Mouse (Mus musculus) spleen, postnatal 36 days (tissue): ENCODE results near the gene Pax3.

ENCODE experiments used
- DNase-seq, 2 experiments: peaks; one replicate each; pipeline ENCODE4 v3.0.0; 2022; ENCODE audit warnings: low spot score in 2 of 2, mixed read lengths in 1 of 2

The Pax3 gene

DNA sequence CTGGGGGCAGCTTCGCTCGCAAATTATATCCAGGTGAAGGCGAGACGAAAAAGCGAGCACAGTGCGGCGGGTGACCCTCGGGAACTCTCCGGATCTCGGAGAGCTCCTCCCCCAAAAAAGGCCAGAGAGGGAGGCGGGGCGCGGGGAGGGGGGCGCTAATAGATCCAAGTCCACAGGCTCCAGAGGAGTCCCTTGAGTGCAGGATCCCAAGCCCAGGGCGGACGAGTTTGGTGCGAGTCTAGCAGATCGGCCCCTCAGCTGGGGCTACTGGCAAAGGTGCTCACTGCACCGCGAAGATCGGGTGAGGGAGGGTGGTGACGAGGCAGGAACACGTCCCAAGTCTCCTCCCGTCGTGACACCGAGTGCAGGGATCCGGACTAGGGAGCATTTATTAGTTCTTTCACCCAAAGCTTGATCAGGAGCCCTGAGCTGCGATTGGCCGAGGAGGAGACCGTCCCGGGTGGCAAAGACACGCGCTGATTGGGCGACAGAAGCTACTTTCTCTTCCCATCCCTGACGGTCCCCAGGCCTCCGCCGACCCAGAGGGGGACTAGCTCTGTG is at the start of gene Pax3:
Gene Pax3 (minus strand): TSS at position 384 of the 561 bp plus-strand sequence.
- no peak for DNase-seq

DNA sequence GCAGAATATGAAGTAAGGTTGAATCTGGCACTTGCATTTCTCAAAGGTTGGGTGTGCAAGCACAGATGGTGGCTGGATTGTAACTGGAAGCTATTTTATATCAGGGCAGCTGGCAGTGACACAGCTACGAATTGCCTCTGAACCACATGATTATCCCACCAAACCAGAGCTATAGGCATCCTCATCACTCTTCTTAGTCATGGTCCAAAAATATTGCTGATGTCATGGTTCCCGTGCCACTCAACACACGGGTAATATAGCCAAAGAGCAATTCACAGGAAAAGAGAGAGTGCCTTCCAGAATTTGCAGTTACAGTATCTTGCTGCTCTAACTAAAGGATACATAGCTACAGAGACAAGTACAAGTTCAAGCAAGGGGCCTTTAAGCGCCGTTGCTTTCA is 37.4 kb upstream of the Pax3 start:
- no peak for DNase-seq

- no peak for DNase-seq
Observed at GRCm38 (mm10) chr1:78231901-78232546, 35.1 kb upstream of the Pax3 start.

DNA sequence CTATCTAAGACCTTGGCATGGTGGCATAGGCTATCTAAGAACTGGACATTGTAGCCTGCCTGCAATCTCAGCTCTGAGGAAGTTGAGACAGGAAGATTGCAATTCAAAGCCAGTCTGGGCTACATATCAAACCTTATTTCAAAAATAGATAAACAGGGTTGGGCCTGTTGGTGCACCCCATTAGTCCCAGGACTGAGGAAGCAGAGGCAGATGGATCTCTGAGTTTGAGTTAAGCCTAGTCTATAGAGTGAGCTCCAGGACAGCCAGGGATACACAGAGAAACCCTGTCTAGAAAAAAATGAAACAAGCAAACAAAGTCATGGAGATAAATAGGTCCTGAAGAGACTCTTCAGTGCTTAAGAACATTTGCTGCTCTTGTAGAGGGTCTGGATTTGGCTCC is 32.9 kb upstream of the Pax3 start:
- DNase-seq, result no peak

GRCm38 (mm10) chr1:78228771-78229170 is 31.8 kb upstream of the Pax3 start:
- no peak for DNase-seq

- DNase-seq, result no peak
Observed at GRCm38 (mm10) chr1:78218057-78218780, 21.3 kb upstream of the Pax3 start.

DNA sequence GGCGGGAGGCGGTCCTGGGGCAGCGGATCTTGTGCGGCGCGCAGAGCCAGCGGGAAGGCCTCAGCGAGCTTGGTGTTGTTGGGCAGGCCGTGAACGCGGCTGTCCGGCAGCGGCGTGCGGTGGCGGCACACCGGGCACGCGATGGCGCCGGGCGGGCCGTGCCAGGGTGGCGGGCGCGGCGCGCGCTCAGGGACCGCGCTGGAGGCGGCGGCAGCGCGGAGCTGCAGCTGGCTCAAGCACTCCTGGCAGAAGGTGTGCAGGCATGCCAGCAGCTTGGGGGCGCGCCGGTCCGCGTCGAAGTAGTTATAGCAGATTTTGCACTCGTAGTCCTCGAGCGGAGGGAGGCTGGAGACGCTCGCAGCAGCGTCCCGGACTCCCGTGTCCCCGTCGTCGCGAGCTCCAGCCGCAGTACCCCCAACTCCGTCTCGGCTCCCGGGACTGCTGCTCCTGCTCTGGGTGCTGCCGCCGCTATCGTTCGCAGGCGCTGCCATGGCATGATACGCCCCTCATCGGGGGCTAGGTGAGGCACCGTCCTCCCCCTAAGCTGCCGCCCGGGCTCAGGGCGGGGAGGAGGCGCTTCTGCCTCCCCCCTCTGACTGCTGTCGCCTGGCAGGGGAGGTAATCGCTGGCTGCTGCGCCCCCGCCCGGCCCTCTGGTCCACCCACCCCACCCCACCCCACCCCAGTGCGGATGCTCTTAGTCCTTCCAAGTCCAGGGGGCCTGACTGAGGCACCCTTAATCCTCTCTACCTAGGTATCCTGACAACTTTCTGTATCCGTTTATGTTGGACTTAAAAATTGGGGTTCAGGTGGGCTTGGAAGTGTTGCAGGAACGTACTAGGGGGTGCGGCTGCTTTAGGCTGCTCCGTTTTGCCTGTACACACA is 20.5 kb upstream of the Pax3 start:
- DNase-seq, result no peak

DNA sequence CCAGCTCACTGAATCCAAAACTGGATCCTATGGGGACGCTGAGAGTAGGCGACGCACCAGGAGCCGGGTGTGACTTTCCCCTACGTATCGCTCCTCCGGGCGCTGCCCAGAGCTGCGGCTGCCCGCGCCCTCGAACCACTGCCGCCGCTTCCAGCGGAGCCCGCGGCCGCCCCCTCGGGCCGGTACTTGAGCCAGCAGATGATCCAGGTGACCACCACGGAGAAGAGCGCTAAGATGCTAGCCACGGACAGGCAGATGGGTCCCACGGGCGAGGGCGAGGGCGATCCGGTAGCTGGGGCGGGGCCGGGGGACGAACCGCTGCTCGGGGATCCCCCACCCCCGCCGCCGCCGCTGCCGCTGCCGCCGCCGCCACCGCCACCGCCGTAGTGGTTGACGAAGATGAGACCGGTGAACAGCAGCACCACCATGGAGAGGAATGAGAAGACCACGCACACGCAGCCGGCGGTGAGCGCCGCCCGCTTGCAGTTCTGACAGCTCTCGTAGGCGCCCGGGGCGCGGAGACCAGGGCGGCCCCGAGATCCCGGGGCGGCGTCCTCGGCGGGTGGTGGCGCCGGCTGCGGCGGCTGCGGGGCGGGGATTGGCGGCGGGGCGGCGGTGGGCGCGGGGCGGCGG is 19.7 kb upstream of the Pax3 start:
- no peak for DNase-seq

GRCm38 (mm10) chr1:78215749-78216508 is 19.0 kb upstream of the Pax3 start:
- DNase-seq, result no peak

DNA sequence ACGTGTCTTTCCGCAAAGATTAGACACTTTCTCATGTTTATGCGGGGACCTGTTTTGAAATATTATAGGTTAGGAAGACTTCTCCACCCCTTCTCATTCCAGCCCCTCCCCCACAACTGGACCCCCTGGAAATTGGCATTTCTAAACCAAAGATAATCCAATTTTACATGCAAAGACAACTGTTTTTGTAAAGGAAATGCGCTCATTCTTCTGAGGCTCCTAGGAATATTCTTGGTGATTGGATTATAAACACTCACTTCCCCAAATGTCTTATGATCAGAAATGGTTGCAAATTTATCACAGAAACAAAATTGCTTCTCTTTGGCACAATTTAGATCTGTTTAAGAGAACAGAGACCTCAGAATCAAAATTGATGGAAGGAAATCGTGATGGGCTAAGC is 14.1 kb upstream of the Pax3 start:
- DNase-seq, result no peak

DNA sequence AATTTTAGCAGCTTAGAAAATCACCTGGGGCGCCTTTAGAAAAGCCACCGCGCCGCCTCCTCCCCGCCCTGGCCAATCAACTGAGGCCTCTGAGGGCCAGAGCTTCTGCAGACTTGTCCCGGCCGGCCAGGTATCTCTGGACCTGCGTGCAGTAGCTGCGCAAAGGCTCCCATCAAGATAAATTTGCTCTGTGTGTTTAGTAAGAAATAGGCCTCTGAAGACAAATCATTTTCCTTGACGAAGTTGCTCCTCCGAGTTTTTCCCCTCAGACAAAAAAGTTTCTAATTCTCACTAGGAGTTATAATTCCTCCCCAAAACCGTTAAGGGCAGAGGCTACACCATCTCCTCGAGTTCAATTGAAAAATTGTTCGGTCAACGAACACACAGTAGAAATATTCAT is 13.6 kb upstream of the Pax3 start:
- no peak for DNase-seq

DNA sequence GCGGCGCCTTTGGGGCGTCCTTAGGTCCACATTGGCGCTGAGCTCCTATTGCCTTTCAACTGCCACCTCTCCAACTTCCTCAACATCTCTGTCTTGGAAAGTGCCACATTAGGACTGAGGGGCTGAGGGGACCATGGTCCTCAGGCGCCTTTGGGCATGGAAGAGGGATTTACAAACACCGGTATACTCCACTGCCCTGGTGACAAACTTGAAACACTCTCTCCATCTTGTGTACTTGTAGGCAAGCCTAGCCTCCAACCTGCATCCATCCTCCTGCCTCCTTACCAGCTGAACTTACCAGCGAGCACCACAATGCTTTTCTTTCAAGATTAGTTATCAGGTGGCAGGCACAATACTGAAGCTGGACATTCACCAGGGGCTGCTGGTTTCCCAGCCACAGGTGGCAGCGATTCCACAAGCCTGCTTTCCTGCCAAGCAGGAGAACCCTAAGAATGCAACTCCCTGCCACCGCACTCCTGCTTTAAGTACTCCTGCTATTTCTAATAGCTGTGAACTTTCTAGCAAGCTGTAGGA is 11.4 kb upstream of the Pax3 start:
- DNase-seq, result no peak

GRCm38 (mm10) chr1:78204341-78204740 is 7.4 kb upstream of the Pax3 start:
- DNase-seq, result no peak

DNA sequence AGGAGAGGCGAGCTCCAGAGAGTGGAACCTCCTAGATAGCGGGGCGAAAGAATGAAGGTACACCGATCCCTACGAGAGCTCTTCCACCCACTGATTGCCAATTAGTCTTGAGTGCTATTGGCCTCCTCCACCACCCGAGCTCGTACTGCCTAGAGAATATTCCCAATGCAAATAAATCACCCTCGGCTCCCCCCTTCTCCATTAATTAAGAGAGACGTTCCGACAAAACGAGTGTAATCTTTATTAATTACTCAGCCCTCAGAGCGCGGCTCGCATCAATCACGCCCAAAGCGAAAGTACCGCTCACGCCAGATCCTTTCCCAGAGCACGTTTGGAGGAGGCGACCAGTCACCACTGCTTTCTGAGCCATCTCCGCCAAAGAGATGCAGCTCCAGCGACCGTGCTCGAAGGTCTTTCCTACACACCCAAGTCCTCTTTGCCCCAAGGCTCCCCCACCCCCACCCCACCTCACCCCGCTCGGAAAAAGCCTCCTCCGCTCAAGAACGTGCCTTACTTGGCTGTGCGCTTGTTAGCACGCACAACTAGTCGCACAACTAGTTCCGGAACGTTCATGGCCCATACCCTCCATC is 6.8 kb upstream of the Pax3 start:
- DNase-seq, result no peak

DNA sequence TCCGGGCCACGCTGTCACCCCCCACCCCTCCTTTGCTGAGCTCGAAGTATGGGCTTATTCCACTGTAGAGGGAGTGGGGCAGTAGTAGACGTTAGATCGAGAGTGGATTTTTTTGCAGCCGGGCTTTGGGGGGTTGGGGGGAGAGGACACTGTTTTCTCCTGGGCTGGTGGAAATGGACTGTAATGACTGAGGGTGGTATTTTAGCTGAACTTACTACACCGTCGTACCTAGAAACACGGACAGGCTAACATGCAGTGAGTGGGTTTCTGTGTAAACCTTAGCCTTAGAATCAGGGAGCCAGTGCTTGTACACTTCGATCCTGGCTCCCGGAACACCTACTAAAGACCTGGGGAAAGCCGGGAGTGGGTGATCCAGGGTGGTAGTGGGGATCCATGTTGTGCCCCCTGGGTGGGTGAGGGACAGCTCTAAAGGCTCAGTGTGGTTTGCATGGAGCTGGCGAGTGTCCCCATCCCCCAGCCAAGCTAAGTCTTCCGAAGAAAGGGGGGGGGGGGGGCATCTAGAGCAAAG is 6.2 kb upstream of the Pax3 start:
- no peak for DNase-seq

DNA sequence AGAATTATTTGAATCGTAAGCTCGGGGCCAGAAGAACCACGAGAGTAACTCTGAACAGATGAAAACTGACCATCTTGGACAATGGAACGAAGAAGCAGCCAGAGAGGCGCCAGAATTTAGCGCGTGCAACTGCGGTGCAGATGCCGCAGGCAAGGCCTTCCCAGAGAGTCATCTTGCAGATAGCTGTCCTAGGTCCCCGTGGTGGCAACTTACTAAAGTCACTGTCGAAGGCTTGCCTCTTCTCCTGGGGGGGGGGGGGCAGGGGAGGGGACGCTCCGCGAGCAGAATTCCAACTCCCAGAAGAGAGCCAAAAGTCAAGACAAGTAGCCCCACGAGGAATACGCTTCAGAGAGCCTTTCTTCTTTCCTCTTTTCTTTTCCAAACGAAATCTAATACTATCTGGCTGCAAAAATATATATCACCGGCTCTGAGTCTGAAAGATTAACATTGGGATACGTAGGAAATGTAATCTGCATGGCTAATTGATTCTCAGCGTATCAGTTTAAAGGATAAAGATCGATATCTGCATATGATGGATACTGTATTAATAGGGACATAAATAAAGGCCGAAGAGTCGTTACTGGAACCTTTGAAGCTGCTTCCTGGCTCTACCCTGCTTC is 5.6 kb upstream of the Pax3 start:
- no peak for DNase-seq

- no peak for DNase-seq
Observed at GRCm38 (mm10) chr1:78201251-78202010, 4.5 kb upstream of the Pax3 start.

DNA sequence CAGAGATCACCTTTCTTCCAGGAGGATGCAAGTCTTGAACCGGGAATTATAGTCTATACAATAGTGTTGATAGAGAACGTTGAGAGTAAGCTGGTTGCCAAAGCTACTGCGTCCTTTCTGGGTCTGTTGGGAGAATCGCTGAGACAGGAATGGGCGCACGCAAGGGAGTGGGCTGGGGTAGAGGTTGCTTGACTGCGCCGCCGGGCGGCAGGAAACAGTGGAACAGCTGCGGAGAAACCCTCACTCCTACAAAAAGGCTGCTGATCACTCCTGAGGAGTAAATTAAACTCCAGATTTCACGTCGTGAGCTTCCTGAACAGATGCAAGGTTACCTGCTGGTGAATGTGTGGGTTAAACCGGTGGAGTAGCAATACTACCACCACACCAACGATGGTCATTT is 3.3 kb upstream of the Pax3 start:
- DNase-seq, result no peak

DNA sequence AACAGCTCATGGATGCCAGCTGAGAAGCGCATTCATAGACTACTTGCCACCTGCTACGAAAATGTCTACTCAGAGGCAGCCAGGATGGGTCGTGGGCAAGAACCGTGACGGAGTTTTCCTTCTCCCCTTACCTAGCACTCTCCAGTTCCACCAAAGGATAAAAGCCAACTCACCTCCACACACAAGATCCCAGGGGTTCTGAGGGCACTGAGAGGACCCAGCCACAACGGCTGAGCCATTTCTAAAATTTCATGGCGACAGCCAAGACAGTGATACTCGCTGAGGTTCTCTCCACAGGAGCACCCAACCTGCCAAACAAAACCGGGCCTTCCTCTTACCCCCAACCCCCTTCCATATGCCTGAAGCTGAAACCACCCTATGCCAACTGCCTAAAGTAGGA is 2.3 kb upstream of the Pax3 start:
- DNase-seq, result no peak
